Mouse (Mus musculus): ENCODE measurements around the gene Tmem201. TPM values are rescaled to one million over a fixed set of nuclear protein-coding genes. Genes with fewer than 3 reads are reported as not detected.

Tmem201 gene
- polyA plus RNA-seq, 1 experiment from 2014 or later, result 28.3 TPM

DNA sequence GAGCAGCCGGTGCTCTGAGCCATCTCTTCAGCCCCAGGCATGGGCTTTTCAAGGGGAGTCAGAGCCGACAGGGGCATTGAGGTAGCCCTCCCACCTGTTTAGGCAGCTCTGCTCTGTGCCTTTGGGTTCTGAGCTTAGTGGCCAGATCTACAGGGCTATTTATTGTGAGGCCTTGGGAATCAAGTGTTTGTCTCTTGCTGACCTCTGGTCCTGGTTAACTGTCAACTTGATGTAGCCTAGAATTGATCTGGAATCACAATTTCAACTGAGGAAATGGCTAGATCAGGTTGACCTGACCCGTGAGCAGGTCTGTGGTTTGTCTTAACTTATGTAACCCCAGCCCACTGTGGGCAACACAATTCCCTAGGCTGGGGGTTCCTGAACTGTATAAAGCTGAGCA, 23.3 kb downstream of the Tmem201 start:
- H3K4me3 ChIP-seq (ENCODE audit: low read length), result no peak overlapping the region
- 76% methylated on average over 3 of the region's 3 CpGs for WGBS
- ATAC-seq (ENCODE audit: low FRiP score, low TSS enrichment), result no peak
- peaks cover 49% of the 10 kb centered on the region for H3K36me3 ChIP-seq (ENCODE audit: control insufficient read depth, insufficient read depth, low read length)
- no peaks in the 10 kb centered on the region for H3K9me3 ChIP-seq (ENCODE audit: control insufficient read depth, low read length)
- H3K9ac ChIP-seq (ENCODE audit: low read depth, low read length), result no peak overlapping the region
- no peak overlapping the region for H3K27ac ChIP-seq (ENCODE audit: low read depth, low read length)
- no peaks in the 10 kb centered on the region for H3K4me1 ChIP-seq (ENCODE audit: control insufficient read depth, insufficient read depth, low read length)
- H3K4me2 ChIP-seq (replicated peaks; ENCODE audit: low read depth, low read length), result no peak overlapping the region
- H3K27me3 ChIP-seq (ENCODE audit: control insufficient read depth, insufficient read depth, low read length), result no peaks in the 10 kb centered on the region

DNA sequence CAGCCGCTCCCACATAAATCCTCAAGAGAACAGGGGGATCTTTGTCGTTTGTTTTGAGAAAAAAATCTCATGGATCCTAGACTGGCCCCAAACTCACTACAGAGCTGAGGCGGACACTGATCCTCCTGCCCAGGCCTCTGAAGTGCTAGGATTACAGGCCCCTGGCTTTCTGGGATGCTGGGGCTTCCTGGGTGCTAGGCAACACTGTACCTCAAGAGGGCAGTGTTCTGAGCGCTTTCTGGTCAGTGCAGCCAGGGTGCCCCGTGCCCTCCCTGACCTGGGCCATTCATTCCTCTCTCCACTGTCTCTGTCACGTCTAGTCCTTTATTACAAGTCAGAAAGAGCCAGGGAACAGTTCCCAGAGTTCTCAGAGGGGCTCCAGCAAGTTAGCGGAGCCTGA, 25.9 kb downstream of the Tmem201 start:
- H3K27ac ChIP-seq (ENCODE audit: low read depth, low read length), result no peak overlapping the region
- H3K9me3 ChIP-seq (ENCODE audit: control insufficient read depth, low read length), result no peaks in the 10 kb centered on the region
- no peak overlapping the region for H3K4me3 ChIP-seq (ENCODE audit: low read length)
- H3K9ac ChIP-seq (ENCODE audit: low read depth, low read length), result 0 out of 2 replicates have a peak overlapping the region, but pooled peaks have one; percentile 7
- H3K4me1 ChIP-seq (ENCODE audit: control insufficient read depth, insufficient read depth, low read length), result no peaks in the 10 kb centered on the region
- 19% methylated on average over 7 of the region's 7 CpGs for WGBS
- peak; percentile 34; the same call in 1 of the 2 replicates for ATAC-seq (ENCODE audit: low FRiP score, low TSS enrichment)
- no peaks in the 10 kb centered on the region for H3K27me3 ChIP-seq (ENCODE audit: control insufficient read depth, insufficient read depth, low read length)
- H3K4me2 ChIP-seq (replicated peaks; ENCODE audit: low read depth, low read length), result no peak overlapping the region
- peaks cover 23% of the 10 kb centered on the region for H3K36me3 ChIP-seq (ENCODE audit: control insufficient read depth, insufficient read depth, low read length)

DNA sequence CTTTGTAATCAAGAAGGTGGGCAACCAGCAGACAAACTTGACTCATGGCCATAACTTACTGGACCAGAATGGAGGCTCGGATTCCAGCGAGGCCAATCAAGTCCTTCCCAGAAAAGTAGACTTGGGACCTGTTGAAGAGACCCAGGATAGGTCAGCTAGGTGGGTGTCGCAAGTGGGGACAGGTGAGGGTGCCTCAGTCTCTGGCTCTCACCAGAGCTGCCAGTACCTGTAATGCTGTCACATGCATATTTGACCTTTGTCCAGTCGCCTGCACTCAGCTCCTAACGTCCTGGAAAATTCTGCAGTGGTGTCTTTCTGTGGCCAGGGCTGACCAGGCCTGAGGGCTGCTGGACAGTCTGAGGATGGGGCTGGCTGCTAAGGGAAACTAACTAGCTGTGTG, 26.4 kb downstream of the Tmem201 start:
- H3K9ac ChIP-seq (ENCODE audit: low read depth, low read length), result no peak overlapping the region
- no peaks in the 10 kb centered on the region for H3K9me3 ChIP-seq (ENCODE audit: control insufficient read depth, low read length)
- H3K4me1 ChIP-seq (ENCODE audit: control insufficient read depth, insufficient read depth, low read length), result no peaks in the 10 kb centered on the region
- peaks cover 18% of the 10 kb centered on the region for H3K36me3 ChIP-seq (ENCODE audit: control insufficient read depth, insufficient read depth, low read length)
- no peak overlapping the region for H3K4me2 ChIP-seq (replicated peaks; ENCODE audit: low read depth, low read length)
- no peaks in the 10 kb centered on the region for H3K27me3 ChIP-seq (ENCODE audit: control insufficient read depth, insufficient read depth, low read length)
- H3K27ac ChIP-seq (ENCODE audit: low read depth, low read length), result no peak overlapping the region
- WGBS, result 87% methylated on average over 5 of the region's 5 CpGs
- ATAC-seq (ENCODE audit: low FRiP score, low TSS enrichment), result no peak
- no peak overlapping the region for H3K4me3 ChIP-seq (ENCODE audit: low read length)

DNA sequence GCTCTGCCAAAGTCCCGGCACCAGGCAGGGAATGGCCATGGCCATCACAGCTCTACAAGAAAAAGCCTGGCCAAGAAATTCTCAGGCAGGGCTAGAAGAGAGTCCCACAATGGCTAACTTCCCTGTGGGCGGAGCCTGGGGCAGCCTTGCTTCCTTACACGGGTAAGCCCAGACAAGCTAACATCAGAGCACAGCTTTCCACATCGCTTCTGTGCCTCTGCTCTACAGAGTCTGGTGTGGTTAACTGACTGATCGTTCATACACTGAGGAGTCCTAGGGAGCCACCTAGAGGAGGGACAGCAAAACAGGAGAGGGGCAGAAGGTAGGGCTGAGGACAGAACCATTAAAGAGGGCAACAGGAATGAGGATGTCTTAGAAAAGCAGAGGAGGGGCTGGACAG, 27.3 kb downstream of the Tmem201 start:
- 19% methylated on average over 5 of the region's 5 CpGs for WGBS
- peak; percentile 87 for ATAC-seq (ENCODE audit: low FRiP score, low TSS enrichment)
- Histone ChIP-seq H3K4me1 (ENCODE audit: control insufficient read depth, insufficient read depth, low read length) (no peaks in the 10 kb centered on the region), H3K9ac (ENCODE audit: low read depth, low read length) (no peak overlapping the region), H3K36me3 (ENCODE audit: control insufficient read depth, insufficient read depth, low read length) (peaks cover 9% of the 10 kb centered on the region), H3K9me3 (ENCODE audit: control insufficient read depth, low read length) (no peaks in the 10 kb centered on the region), H3K27ac (ENCODE audit: low read depth, low read length) (no peak overlapping the region), H3K4me3 (ENCODE audit: low read length) (no peak overlapping the region), H3K27me3 (ENCODE audit: control insufficient read depth, insufficient read depth, low read length) (no peaks in the 10 kb centered on the region), H3K4me2 (replicated peaks; ENCODE audit: low read depth, low read length) (no peak overlapping the region)

- Histone ChIP-seq H3K27ac (ENCODE audit: low read depth, low read length) (no peak overlapping the region), H3K9me3 (ENCODE audit: control insufficient read depth, low read length) (no peaks in the 10 kb centered on the region), H3K4me2 (replicated peaks; ENCODE audit: low read depth, low read length) (no peak overlapping the region), H3K9ac (ENCODE audit: low read depth, low read length) (no peak overlapping the region), H3K36me3 (ENCODE audit: control insufficient read depth, insufficient read depth, low read length) (no peaks in the 10 kb centered on the region), H3K27me3 (ENCODE audit: control insufficient read depth, insufficient read depth, low read length) (no peaks in the 10 kb centered on the region), H3K4me1 (ENCODE audit: control insufficient read depth, insufficient read depth, low read length) (no peaks in the 10 kb centered on the region), H3K4me3 (ENCODE audit: low read length) (no peak overlapping the region)
- no peak for ATAC-seq (ENCODE audit: low FRiP score, low TSS enrichment)
- 91% methylated on average over 8 of the region's 8 CpGs for WGBS
Measured at GRCm38 (mm10) chr4:149705941-149706340, 31.9 kb downstream of the Tmem201 start.

DNA sequence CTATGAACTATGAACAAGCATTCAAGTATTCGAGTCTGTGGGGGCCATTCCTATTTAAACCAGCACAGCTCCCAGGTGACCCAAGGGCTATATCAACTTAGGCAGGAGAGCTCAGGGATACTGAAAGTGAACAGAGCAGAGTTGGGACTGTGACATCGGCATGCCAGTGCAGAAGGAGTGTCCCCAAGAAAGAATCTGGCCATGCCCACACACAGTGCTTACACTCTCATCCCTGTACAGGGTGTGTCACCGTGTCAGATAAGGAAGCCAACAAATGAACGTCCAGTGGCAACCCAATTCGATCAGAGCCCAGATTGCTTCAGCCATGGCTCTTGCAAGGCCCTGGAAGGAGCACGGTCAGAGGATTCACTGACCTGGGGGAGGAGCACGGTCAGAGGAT, 32.5 kb downstream of the Tmem201 start:
- Histone ChIP-seq H3K4me1 (ENCODE audit: control insufficient read depth, insufficient read depth, low read length) (no peaks in the 10 kb centered on the region), H3K9me3 (ENCODE audit: control insufficient read depth, low read length) (no peaks in the 10 kb centered on the region), H3K4me2 (replicated peaks; ENCODE audit: low read depth, low read length) (no peak overlapping the region), H3K9ac (ENCODE audit: low read depth, low read length) (no peak overlapping the region), H3K27me3 (ENCODE audit: control insufficient read depth, insufficient read depth, low read length) (no peaks in the 10 kb centered on the region), H3K36me3 (ENCODE audit: control insufficient read depth, insufficient read depth, low read length) (no peaks in the 10 kb centered on the region), H3K27ac (ENCODE audit: low read depth, low read length) (no peak overlapping the region), H3K4me3 (ENCODE audit: low read length) (no peak overlapping the region)
- whole genome bisulfite sequencing, result 46% methylated on average over 7 of the region's 7 CpGs
- no peak for ATAC-seq (ENCODE audit: low FRiP score, low TSS enrichment)

DNA sequence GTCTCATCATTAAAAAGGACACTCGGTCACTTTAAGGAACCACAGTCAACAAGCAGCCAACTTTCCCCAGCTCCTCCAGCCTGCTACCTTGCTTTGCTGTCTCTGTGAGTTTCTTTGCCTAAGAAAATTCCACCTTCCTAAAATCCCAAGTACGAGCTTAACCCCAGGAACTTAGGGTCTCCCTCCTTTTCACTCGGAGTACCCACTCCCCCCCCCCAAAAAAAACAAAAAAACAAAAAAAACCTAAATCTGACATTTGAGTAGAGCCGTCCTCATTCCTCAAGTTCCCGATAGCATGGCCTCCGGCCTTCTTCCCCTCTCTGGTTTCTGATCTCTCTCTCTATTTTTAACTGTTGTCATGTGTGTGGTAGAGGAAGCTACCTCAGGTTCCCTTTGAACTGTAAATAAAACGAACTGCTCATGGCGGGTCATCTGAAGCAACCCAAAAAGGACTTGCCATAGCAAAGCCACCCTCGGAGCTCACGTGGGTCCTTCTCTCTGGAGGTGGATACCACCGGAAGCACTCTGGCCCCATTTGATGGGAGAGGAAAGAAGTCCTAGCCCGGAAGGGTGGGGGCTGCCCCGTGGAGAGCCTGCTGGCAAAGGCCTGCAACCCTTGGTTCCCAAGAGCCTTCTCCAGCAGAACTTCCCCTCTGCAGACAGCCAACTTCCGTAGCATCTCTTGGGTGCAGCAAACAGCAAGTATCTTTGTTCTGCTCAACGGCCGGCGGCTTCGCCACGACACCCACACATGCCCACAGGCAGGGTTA, 35.4 kb downstream of the Tmem201 start, which contains the start of gene Pik3cd:
Gene Pik3cd, minus strand, starts transcription at position 362 of the 770 bp plus-strand sequence.
- Histone ChIP-seq H3K27ac (ENCODE audit: low read depth, low read length) (no peak within 1 kb of the TSS), H3K9ac (ENCODE audit: low read depth, low read length) (no peak within 1 kb of the TSS), H3K4me1 (ENCODE audit: control insufficient read depth, insufficient read depth, low read length) (peaks cover 5% of the 10 kb centered on the region; the same call in 1 of the 2 replicates), H3K4me3 (ENCODE audit: low read length) (no peak within 1 kb of the TSS), H3K4me2 (replicated peaks; ENCODE audit: low read depth, low read length) (no peak within 1 kb of the TSS), H3K36me3 (ENCODE audit: control insufficient read depth, insufficient read depth, low read length) (no peaks in the 10 kb centered on the region), H3K9me3 (ENCODE audit: control insufficient read depth, low read length) (no peaks in the 10 kb centered on the region), H3K27me3 (ENCODE audit: control insufficient read depth, insufficient read depth, low read length) (no peaks in the 10 kb centered on the region)
- no peak for ATAC-seq (ENCODE audit: low FRiP score, low TSS enrichment)
- 43% methylated on average over 19 of the region's 19 CpGs for WGBS

GRCm38 (mm10) chr4:149701426-149702209, 36.2 kb downstream of the Tmem201 start:
- Histone ChIP-seq H3K27ac (ENCODE audit: low read depth, low read length) (no peak overlapping the region), H3K9me3 (ENCODE audit: control insufficient read depth, low read length) (no peaks in the 10 kb centered on the region), H3K4me1 (ENCODE audit: control insufficient read depth, insufficient read depth, low read length) (peaks cover 11% of the 10 kb centered on the region; the same call in 1 of the 2 replicates), H3K4me2 (replicated peaks; ENCODE audit: low read depth, low read length) (no peak overlapping the region), H3K9ac (ENCODE audit: low read depth, low read length) (no peak overlapping the region), H3K36me3 (ENCODE audit: control insufficient read depth, insufficient read depth, low read length) (no peaks in the 10 kb centered on the region), H3K4me3 (ENCODE audit: low read length) (no peak overlapping the region), H3K27me3 (ENCODE audit: control insufficient read depth, insufficient read depth, low read length) (no peaks in the 10 kb centered on the region)
- 63% methylated on average over 18 of the region's 18 CpGs for WGBS
- no peak for ATAC-seq (ENCODE audit: low FRiP score, low TSS enrichment)

- H3K4me3 ChIP-seq (ENCODE audit: low read length), result no peak overlapping the region
- no peak overlapping the region for H3K4me2 ChIP-seq (replicated peaks; ENCODE audit: low read depth, low read length)
- H3K27me3 ChIP-seq (ENCODE audit: control insufficient read depth, insufficient read depth, low read length), result no peaks in the 10 kb centered on the region
- no peak overlapping the region for H3K9ac ChIP-seq (ENCODE audit: low read depth, low read length)
- H3K4me1 ChIP-seq (ENCODE audit: control insufficient read depth, insufficient read depth, low read length), result peaks cover 17% of the 10 kb centered on the region; the same call in 1 of the 2 replicates
- no peaks in the 10 kb centered on the region for H3K9me3 ChIP-seq (ENCODE audit: control insufficient read depth, low read length)
- H3K27ac ChIP-seq (ENCODE audit: low read depth, low read length), result no peak overlapping the region
- no peak for ATAC-seq (ENCODE audit: low FRiP score, low TSS enrichment)
- 86% methylated on average over 4 of the region's 4 CpGs for WGBS
- H3K36me3 ChIP-seq (ENCODE audit: control insufficient read depth, insufficient read depth, low read length), result no peaks in the 10 kb centered on the region
Measured at GRCm38 (mm10) chr4:149699953-149700352, 37.9 kb downstream of the Tmem201 start.
